Mouse (Mus musculus): Measurements from ENCODE around the gene Ank3. TPM values are rescaled to one million over a fixed set of nuclear protein-coding genes. Genes with fewer than 3 reads are reported as not detected.

The Ank3 gene
- polyA plus RNA-seq, 1 experiment from 2014 or later = 48.8 TPM

GRCm38 (mm10) chr10:69389511-69389910 lies 9.1 kb upstream of the Ank3 start:
- ATAC-seq (replicated peaks; ENCODE audit: low FRiP score, low read depth) (no peak), DNase-seq (ENCODE audit: low spot score) (no peak)
- Histone ChIP-seq H3K27ac (no peak overlapping the region), H3K4me3 (replicated peaks; ENCODE audit: low read depth, low read length) (no peak overlapping the region), H3K27me3 (ENCODE audit: insufficient read depth, low read length) (no peaks in the 10 kb centered on the region), H3K9ac (ENCODE audit: low read depth, low read length) (no peak overlapping the region), H3K36me3 (ENCODE audit: insufficient read depth, low read length) (no peaks in the 10 kb centered on the region), H3K4me2 (ENCODE audit: low read length) (no peak overlapping the region), H3K4me1 (replicated peaks; ENCODE audit: insufficient read depth, low read length) (no peaks in the 10 kb centered on the region), H3K9me3 (replicated peaks; ENCODE audit: low read length) (no peaks in the 10 kb centered on the region)
- 93% methylated on average over 4 of the region's 4 CpGs for WGBS
- TF ChIP-seq CTCF (IDR thresholded peaks at IDR 0.05; ENCODE audit: low read depth) = no peak

GRCm38 (mm10) chr10:69398197-69398762 lies 293 bp upstream of the Ank3 start:
- TF ChIP-seq CTCF (IDR thresholded peaks at IDR 0.05; ENCODE audit: low read depth) = no peak
- peak; percentile 57 for DNase-seq (ENCODE audit: low spot score)
- Histone ChIP-seq H3K4me1 (replicated peaks; ENCODE audit: insufficient read depth, low read length) (no peaks in the 10 kb centered on the region), H3K27me3 (ENCODE audit: insufficient read depth, low read length) (0 out of 2 replicates have a peak, but pooled peaks cover 7% of the 10 kb centered on the region), H3K4me3 (replicated peaks; ENCODE audit: low read depth, low read length) (peak overlapping the region; percentile 75), H3K36me3 (ENCODE audit: insufficient read depth, low read length) (no peaks in the 10 kb centered on the region), H3K4me2 (ENCODE audit: low read length) (peak overlapping the region; percentile 100), H3K9me3 (replicated peaks; ENCODE audit: low read length) (no peaks in the 10 kb centered on the region), H3K27ac (no peak overlapping the region), H3K9ac (ENCODE audit: low read depth, low read length) (peak overlapping the region; percentile 71)
- ATAC-seq (replicated peaks; ENCODE audit: low FRiP score, low read depth) = peak; percentile 45; the same call in 1 of the 2 replicates
- under 1% methylated on average over 24 of the region's 26 CpGs for WGBS

GRCm38 (mm10) chr10:69399814-69400385 lies 1.3 kb downstream of the Ank3 start:
- H3K4me3 ChIP-seq (replicated peaks; ENCODE audit: low read depth, low read length) = peak overlapping the region; percentile 75
- peak overlapping the region; percentile 71 for H3K9ac ChIP-seq (ENCODE audit: low read depth, low read length)
- no peak overlapping the region for H3K27ac ChIP-seq
- WGBS = 7% methylated on average over 17 of the region's 17 CpGs
- ATAC-seq (replicated peaks; ENCODE audit: low FRiP score, low read depth) (no peak), DNase-seq (ENCODE audit: low spot score) (peak; percentile 15)
- H3K36me3 ChIP-seq (ENCODE audit: insufficient read depth, low read length) = no peaks in the 10 kb centered on the region
- 0 out of 2 replicates have a peak, but pooled peaks cover 7% of the 10 kb centered on the region for H3K27me3 ChIP-seq (ENCODE audit: insufficient read depth, low read length)
- H3K4me2 ChIP-seq (ENCODE audit: low read length) = peak overlapping the region; percentile 100
- H3K9me3 ChIP-seq (replicated peaks; ENCODE audit: low read length) = no peaks in the 10 kb centered on the region
- H3K4me1 ChIP-seq (replicated peaks; ENCODE audit: insufficient read depth, low read length) = no peaks in the 10 kb centered on the region
- TF ChIP-seq CTCF (IDR thresholded peaks at IDR 0.05; ENCODE audit: low read depth) = no peak

GRCm38 (mm10) chr10:69405431-69405830 lies 6.9 kb downstream of the Ank3 start:
- ATAC-seq (replicated peaks; ENCODE audit: low FRiP score, low read depth) = no peak
- Histone ChIP-seq H3K9ac (ENCODE audit: low read depth, low read length) (no peak overlapping the region), H3K36me3 (ENCODE audit: insufficient read depth, low read length) (no peaks in the 10 kb centered on the region), H3K4me2 (ENCODE audit: low read length) (no peak overlapping the region), H3K27me3 (ENCODE audit: insufficient read depth, low read length) (no peaks in the 10 kb centered on the region), H3K27ac (no peak overlapping the region), H3K9me3 (replicated peaks; ENCODE audit: low read length) (no peaks in the 10 kb centered on the region), H3K4me3 (replicated peaks; ENCODE audit: low read depth, low read length) (no peak overlapping the region), H3K4me1 (replicated peaks; ENCODE audit: insufficient read depth, low read length) (no peaks in the 10 kb centered on the region)
- WGBS = 58% methylated on average over 4 of the region's 4 CpGs
- no peak for DNase-seq (ENCODE audit: low spot score)
- no peak for TF ChIP-seq CTCF (IDR thresholded peaks at IDR 0.05; ENCODE audit: low read depth)

- Histone ChIP-seq H3K27me3 (ENCODE audit: insufficient read depth, low read length) (no peaks in the 10 kb centered on the region), H3K27ac (no peak overlapping the region), H3K9ac (ENCODE audit: low read depth, low read length) (no peak overlapping the region), H3K4me2 (ENCODE audit: low read length) (no peak overlapping the region), H3K4me1 (replicated peaks; ENCODE audit: insufficient read depth, low read length) (no peaks in the 10 kb centered on the region), H3K9me3 (replicated peaks; ENCODE audit: low read length) (no peaks in the 10 kb centered on the region), H3K36me3 (ENCODE audit: insufficient read depth, low read length) (no peaks in the 10 kb centered on the region), H3K4me3 (replicated peaks; ENCODE audit: low read depth, low read length) (no peak overlapping the region)
- no peak for ATAC-seq (replicated peaks; ENCODE audit: low FRiP score, low read depth)
- peak; percentile 12 for DNase-seq (ENCODE audit: low spot score)
- TF ChIP-seq CTCF (IDR thresholded peaks at IDR 0.05; ENCODE audit: low read depth) = no peak
- 61% methylated on average over 12 of the region's 12 CpGs for WGBS
Measured at GRCm38 (mm10) chr10:69414888-69415287, 16.3 kb downstream of the Ank3 start.

GRCm38 (mm10) chr10:69418716-69419115 lies 20.1 kb downstream of the Ank3 start:
- TF ChIP-seq CTCF (IDR thresholded peaks at IDR 0.05; ENCODE audit: low read depth) = no peak
- H3K36me3 ChIP-seq (ENCODE audit: insufficient read depth, low read length) = no peaks in the 10 kb centered on the region
- H3K27ac ChIP-seq = no peak overlapping the region
- ATAC-seq (replicated peaks; ENCODE audit: low FRiP score, low read depth) = no peak
- no peak overlapping the region for H3K4me2 ChIP-seq (ENCODE audit: low read length)
- no peak overlapping the region for H3K4me3 ChIP-seq (replicated peaks; ENCODE audit: low read depth, low read length)
- no peak for DNase-seq (ENCODE audit: low spot score)
- H3K4me1 ChIP-seq (replicated peaks; ENCODE audit: insufficient read depth, low read length) = no peaks in the 10 kb centered on the region
- 69% methylated on average over 8 of the region's 8 CpGs for WGBS
- H3K9me3 ChIP-seq (replicated peaks; ENCODE audit: low read length) = no peaks in the 10 kb centered on the region
- no peak overlapping the region for H3K9ac ChIP-seq (ENCODE audit: low read depth, low read length)
- no peaks in the 10 kb centered on the region for H3K27me3 ChIP-seq (ENCODE audit: insufficient read depth, low read length)

All from kidney, postnatal 0 days (tissue).